Mouse (Mus musculus): ENCODE measurements around the gene Rad51ap1. TPM values are rescaled to one million over a fixed set of nuclear protein-coding genes. Genes with fewer than 3 reads are reported as not detected.

The Rad51ap1 gene
- 14.3 and 16.1 TPM in 2 replicates for polyA plus RNA-seq (2012; rRNA removed)

DNA sequence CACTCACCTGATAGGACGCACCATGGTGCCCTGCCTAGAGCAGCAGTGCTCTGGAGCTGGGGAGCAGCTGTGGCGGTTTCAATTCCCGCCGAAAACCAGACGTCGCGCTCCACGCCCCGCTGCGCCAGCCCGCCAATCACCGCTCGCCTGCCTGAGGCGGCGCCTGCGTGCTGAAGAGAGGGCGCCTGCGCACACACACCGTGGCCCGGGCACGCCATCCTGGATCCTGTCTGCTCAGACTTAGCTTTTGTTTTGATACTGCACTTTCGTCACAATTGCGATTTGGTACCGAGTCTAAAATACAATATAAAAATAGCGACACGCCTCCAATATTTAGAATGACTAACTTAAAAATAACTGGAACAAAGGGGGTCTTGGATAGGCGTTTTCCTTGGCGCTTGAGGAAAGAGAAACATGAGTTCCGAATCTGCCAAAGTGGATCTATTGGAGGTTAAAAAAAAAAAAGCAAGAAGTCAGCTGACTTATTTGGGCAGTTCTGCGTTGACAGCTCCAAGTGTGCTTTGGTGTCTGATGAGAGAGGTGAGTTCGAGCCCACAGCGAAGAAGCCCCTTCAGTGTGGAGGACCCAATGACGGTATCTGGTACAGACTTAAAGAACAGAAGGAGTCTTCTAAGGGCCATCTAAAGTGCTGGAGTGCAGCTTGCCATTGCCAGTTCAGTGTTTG is at the start of gene Rad51ap1, which contains the start of gene D6Wsu163e:
Gene Rad51ap1, minus strand, starts transcription at position 101 of the 685 bp plus-strand sequence.
Gene D6Wsu163e, plus strand, starts transcription at position 476 of the 685 bp plus-strand sequence.

DNA sequence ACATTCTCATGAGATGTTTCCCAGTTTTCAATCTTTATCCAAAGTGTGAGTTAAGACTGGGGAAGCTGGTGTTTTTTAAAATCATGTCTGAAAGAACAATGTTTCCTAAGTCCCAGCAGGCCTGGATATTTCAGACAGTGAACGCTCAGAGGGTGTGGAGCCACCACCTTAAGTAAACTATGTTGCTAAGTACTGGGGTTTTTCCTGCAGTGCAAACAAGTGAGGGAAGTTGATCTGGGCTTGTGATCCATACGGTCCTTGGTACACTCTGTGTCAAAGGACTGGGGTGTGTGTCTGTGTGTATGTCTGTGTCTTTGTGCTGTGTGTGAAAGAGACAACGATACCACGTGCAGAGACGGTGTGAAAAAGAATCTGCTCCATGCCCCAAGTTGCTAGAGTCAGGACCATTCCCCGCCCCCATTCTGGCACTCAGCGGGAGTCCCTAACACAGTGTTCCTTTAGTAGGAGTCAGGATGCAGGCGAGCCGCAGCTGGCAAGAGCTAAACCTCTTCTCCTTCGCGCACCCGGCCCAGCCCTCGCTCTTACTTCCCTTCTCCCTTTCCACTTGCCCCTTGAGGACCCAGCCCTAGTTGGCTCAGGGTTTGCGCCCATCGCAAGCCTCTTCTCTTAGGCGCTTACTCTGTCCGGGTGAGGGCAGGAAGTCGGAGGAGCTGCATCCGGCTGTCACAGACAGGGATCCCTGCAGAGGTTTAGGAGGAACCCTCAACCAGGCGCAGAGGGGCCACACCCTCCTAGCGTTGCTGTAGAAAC is 18.1 kb downstream of the Rad51ap1 start, which contains the start of gene Dyrk4:
Gene Dyrk4, minus strand, starts transcription at position 729 of the 771 bp plus-strand sequence.

Other genes with a start within 250 kb of the Rad51ap1 start
- 22.2 and 22.7 TPM in 2 replicates for gene Kcna6, start 198.9 kb downstream of the Rad51ap1 start, polyA plus RNA-seq (2012; rRNA removed)
- gene Ndufa9, start 90.5 kb downstream of the Rad51ap1 start, polyA plus RNA-seq (2012; rRNA removed), result 110 and 115 TPM in 2 replicates
- 0.09 and 0.17 TPM in 2 replicates for gene Akap3, start 86.5 kb downstream of the Rad51ap1 start, polyA plus RNA-seq (2012; rRNA removed)
- gene Dyrk4, start 17.7 kb downstream of the Rad51ap1 start, polyA plus RNA-seq (2012; rRNA removed), result 0.06 and 0.09 TPM in 2 replicates
- gene D6Wsu163e, start 375 bp upstream of the Rad51ap1 start, polyA plus RNA-seq (2012; rRNA removed), result 27.7 and 30.9 TPM in 2 replicates
- 0.09 TPM in 1 of 2 replicates, not detected in the other for gene Fgf6, start 76.0 kb upstream of the Rad51ap1 start, polyA plus RNA-seq (2012; rRNA removed)
- gene Fgf23, start 133.3 kb upstream of the Rad51ap1 start, polyA plus RNA-seq (2012; rRNA removed), result 0.51 TPM in 2 replicates
- 11.7 and 13.0 TPM in 2 replicates for gene Tigar, start 170.0 kb upstream of the Rad51ap1 start, polyA plus RNA-seq (2012; rRNA removed)
- gene Ccnd2, start 212.6 kb upstream of the Rad51ap1 start, polyA plus RNA-seq (2012; rRNA removed), result 60.2 and 68.4 TPM in 2 replicates

Measured in central nervous system, embryonic 18 days (tissue).